Mouse (Mus musculus) G1E (cell line): ENCODE data around the gene Itga2.
A peak's percentile ranks its signal among the peaks of the same experiment; 100 is the strongest.

Source experiments
- CTCF ChIP-seq: IDR thresholded peaks from 2 replicates; pipeline ENCODE4 v1.5.1; 2012; ENCODE audit warnings: low read depth, low read length, inconsistent platforms, mixed read lengths
- GATA1 ChIP-seq: IDR thresholded peaks from 2 replicates; pipeline ENCODE4 v1.6.1; 2012; ENCODE audit warnings: borderline replicate concordance, low read length, inconsistent platforms, mixed read lengths

- TF ChIP-seq GATA1: no peak
- TF ChIP-seq CTCF: peak; percentile 41; the same call in 1 of the 2 replicates
Measured at GRCm38 (mm10) chr13:114964233-114964632, 32.3 kb upstream of the Itga2 start.
